In the genomic region with DNA sequence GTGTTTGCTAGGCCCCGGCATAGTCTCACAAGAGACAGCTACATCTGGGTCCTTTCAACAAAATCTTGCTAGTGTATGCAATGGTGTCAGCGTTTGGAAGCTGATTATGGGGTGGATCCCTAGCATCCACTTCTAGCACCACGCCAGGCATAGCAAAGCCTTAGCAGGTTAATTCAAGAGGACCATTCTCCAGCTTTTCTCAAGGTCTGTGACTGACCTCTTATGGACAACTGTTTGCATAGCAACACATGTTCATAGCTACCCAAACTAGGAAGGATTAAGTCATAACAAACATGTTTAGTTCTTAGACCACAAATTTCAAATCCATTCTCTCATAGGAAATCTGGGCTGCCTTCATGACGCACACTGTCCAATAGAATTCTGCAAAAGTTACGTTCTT, we compare ENCODE assay signal across 9 mouse cellular contexts. TPM values are rescaled to one million over a fixed set of nuclear protein-coding genes. Genes with fewer than 3 reads are reported as not detected.
DNase-seq lines count a peak whose midpoint lies in the region; ATAC-seq lines count a peak whose summit lies in the region.
"Had no signal": no experiment of that assay in that cellular context is flagged by ENCODE, and none has a peak within 500 bp of the region (broad histone marks: within the 10 kb centered on the region; RNA-seq: fewer than 3 reads in every experiment).

No protein-coding gene starts in this region.

- H3K9me3 ChIP-seq in midbrain, embryonic 14.5 days (ENCODE audit: control insufficient read depth, low read length), result no peaks in the 10 kb centered on the region
- no peaks in the 10 kb centered on the region for H3K9me3 ChIP-seq in midbrain, embryonic 10.5 days (replicated peaks)
- H3K9me3 ChIP-seq: limb, embryonic 13.5 days had no signal

- no peak for DNase-seq in frontal cortex, postnatal 25 days (ENCODE audit: low spot score in 2 of 2)
- peak; percentile 74 for DNase-seq in midbrain, embryonic 14.5 days
- no peak for DNase-seq in midbrain, embryonic 10.5 days (ENCODE audit: low spot score)
- DNase-seq in embryo, embryonic 10.5 days (ENCODE audit: low spot score), result peak; percentile 63
- DNase-seq in left cerebral cortex, postnatal 4 days, result peak; percentile 22
- DNase-seq in urinary bladder, adult 18-20 months (ENCODE audit: low spot score in 2 of 2), result no peak
- no peak for DNase-seq in urinary bladder, postnatal 25 days (ENCODE audit: low spot score)

- 58% methylated on average over 4 of the region's 5 CpGs for WGBS in midbrain, embryonic 14.5 days
- WGBS in midbrain, embryonic 10.5 days, result 66% methylated on average over 5 of the region's 5 CpGs

- no peaks in the 10 kb centered on the region for H3K27me3 ChIP-seq in midbrain, embryonic 14.5 days (ENCODE audit: control insufficient read depth, insufficient read depth, low read length)
- H3K27me3 ChIP-seq in midbrain, embryonic 10.5 days (ENCODE audit: low read depth, poor library complexity, severe bottlenecking), result no peaks in the 10 kb centered on the region
- H3K27me3 ChIP-seq: limb, embryonic 13.5 days had no signal

- no peak overlapping the region for H3K4me2 ChIP-seq in midbrain, embryonic 14.5 days (ENCODE audit: low read length)
- H3K4me2 ChIP-seq: limb, embryonic 13.5 days had no signal

- no peak overlapping the region for H3K27ac ChIP-seq in midbrain, embryonic 14.5 days (replicated peaks; ENCODE audit: low read depth, low read length)
- no peak overlapping the region for H3K27ac ChIP-seq in midbrain, embryonic 10.5 days (replicated peaks)
- H3K27ac ChIP-seq: limb, embryonic 13.5 days had no signal

- H3K36me3 ChIP-seq in midbrain, embryonic 14.5 days (ENCODE audit: control insufficient read depth, insufficient read depth, low read length), result no peaks in the 10 kb centered on the region
- H3K36me3 ChIP-seq in midbrain, embryonic 10.5 days, result no peaks in the 10 kb centered on the region
- H3K36me3 ChIP-seq: limb, embryonic 13.5 days had no signal

- intact Hi-C loops in left cerebral cortex, postnatal 4 days (cut with DNase I), result no loop called here

- no peak overlapping the region for H3K4me3 ChIP-seq in midbrain, embryonic 14.5 days (replicated peaks; ENCODE audit: low read depth, low read length)
- no peak overlapping the region for H3K4me3 ChIP-seq in midbrain, embryonic 10.5 days
- H3K4me3 ChIP-seq: limb, embryonic 13.5 days had no signal

- no peaks in the 10 kb centered on the region for H3K4me1 ChIP-seq in midbrain, embryonic 14.5 days (ENCODE audit: control insufficient read depth, insufficient read depth, low read length)
- no peaks in the 10 kb centered on the region for H3K4me1 ChIP-seq in midbrain, embryonic 10.5 days
- H3K4me1 ChIP-seq: limb, embryonic 13.5 days had no signal

- H3K9ac ChIP-seq in midbrain, embryonic 14.5 days (replicated peaks; ENCODE audit: low read length), result no peak overlapping the region
- H3K9ac ChIP-seq: limb, embryonic 13.5 days had no signal

- peak; percentile 92 for ATAC-seq in frontal cortex, adult (ENCODE audit: low TSS enrichment)
- ATAC-seq in midbrain, embryonic 14.5 days (ENCODE audit: low FRiP score, low TSS enrichment), result no peak

RNA-seq across cellular contexts. Expression of a gene that starts 40.7 kb away (rescaled TPM):
- polyA plus RNA-seq in midbrain, embryonic 14.5 days (2014; fragmentation: Nextera tagmentation; extraction: Ambion mirVana), result 0.38 TPM in 1 of 2 replicates, not detected in the other
- polyA plus RNA-seq in midbrain, embryonic 10.5 days (2016; fragmentation: Nextera tagmentation; extraction: Ambion mirVana), result 0.53 and 0.86 TPM in 2 replicates
- total RNA-seq in left cerebral cortex, postnatal 4 days (2021), result not detected

RNA-seq across cellular contexts. Expression of a gene that starts 55.7 kb away (rescaled TPM):
- polyA plus RNA-seq in midbrain, embryonic 14.5 days (2014; fragmentation: Nextera tagmentation; extraction: Ambion mirVana), result 0.82 and 0.93 TPM in 2 replicates
- polyA plus RNA-seq in midbrain, embryonic 10.5 days (2016; fragmentation: Nextera tagmentation; extraction: Ambion mirVana), result 0.14 TPM in 1 of 2 replicates, not detected in the other
- 10 to 100 TPM; 11.1 to 13.7 TPM for total RNA-seq in left cerebral cortex, postnatal 4 days (2021)

Comparison
In these comparisons a context has a peak if more than half of its experiments do, and no peak if none do; other contexts are left out.
1. DNase-seq: peak in midbrain, embryonic 14.5 days (single experiment), embryo, embryonic 10.5 days (single experiment) and left cerebral cortex, postnatal 4 days (single experiment); none in frontal cortex, postnatal 25 days (0 of 2), midbrain, embryonic 10.5 days (single experiment), urinary bladder, adult 18-20 months (0 of 2) and urinary bladder, postnatal 25 days (single experiment).